Mouse (Mus musculus): Measurements from ENCODE around the gene Arrdc1.

The Arrdc1 gene

GRCm38 (mm10) chr2:24925284-24925683, 9.8 kb downstream of the Arrdc1 start:
- no peak for DNase-seq (ENCODE audit: low spot score in 2 of 2)

GRCm38 (mm10) chr2:24923561-24923960, 11.5 kb downstream of the Arrdc1 start:
- no peak for DNase-seq (ENCODE audit: low spot score in 2 of 2)

- DNase-seq (ENCODE audit: low spot score in 2 of 2): no peak
These were observed 15.2 kb downstream of the Arrdc1 start for GRCm38 (mm10) chr2:24919839-24920175.

- peak; percentile 91 to 96 for DNase-seq (ENCODE audit: low spot score in 2 of 2)
These were observed 15.9 kb downstream of the Arrdc1 start, which contains the start of gene Ehmt1 for GRCm38 (mm10) chr2:24918930-24919838. TSS of gene Ehmt1 (minus strand) at chr2:24919614.

DNA sequence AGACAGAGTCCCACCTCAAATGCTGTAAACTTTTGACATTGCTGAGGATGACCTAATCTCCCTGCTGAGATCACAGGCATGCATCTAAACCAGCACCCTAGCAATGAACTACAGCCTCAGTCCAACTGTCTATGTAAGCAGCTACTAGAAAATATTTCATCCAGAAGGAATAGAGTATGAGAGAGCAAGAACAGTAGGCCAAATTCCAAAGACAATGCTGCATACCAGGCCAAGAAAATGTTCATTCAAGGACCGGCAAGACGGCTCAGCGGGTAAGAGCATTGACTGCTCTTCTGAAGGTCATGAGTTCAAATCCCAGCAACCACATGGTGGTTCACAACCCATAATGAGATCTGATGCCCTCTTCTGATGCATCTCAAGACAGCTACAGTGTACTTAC, 20.3 kb downstream of the Arrdc1 start:
- no peak for DNase-seq (ENCODE audit: low spot score in 2 of 2)

GRCm38 (mm10) chr2:24912589-24912988, 22.5 kb downstream of the Arrdc1 start:
- DNase-seq (ENCODE audit: low spot score in 2 of 2): no peak

- no peak for DNase-seq (ENCODE audit: low spot score in 2 of 2)
These were observed 22.9 kb downstream of the Arrdc1 start for GRCm38 (mm10) chr2:24912189-24912588.

GRCm38 (mm10) chr2:24910481-24910880, 24.6 kb downstream of the Arrdc1 start:
- DNase-seq (ENCODE audit: low spot score in 2 of 2): peak in 1 of 2 experiments; percentile 25

DNA sequence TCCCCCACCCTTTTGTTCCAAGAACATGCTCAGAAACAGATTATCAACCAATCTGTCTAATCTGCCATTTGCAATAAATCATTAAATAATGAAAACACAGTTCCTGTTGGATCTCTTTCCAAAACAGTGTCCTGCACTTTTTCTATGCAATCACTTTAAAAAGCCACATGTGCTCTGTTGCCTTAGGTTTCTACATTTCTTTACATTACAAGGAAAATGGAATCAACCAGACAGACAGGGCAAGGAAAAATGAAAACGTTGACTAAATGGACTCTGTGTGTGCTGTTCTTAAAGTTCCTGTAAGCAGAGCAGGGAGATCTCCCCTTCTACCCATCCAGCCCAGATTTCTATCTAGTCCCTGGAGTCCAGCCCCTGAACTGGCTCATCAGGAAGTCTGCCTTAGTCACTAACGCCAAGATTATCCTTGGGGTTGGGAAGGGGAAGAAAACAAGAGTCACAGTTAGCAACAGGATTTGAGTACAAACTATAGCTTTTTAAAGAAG, 29.3 kb downstream of the Arrdc1 start:
- no peak for DNase-seq (ENCODE audit: low spot score in 2 of 2)

DNA sequence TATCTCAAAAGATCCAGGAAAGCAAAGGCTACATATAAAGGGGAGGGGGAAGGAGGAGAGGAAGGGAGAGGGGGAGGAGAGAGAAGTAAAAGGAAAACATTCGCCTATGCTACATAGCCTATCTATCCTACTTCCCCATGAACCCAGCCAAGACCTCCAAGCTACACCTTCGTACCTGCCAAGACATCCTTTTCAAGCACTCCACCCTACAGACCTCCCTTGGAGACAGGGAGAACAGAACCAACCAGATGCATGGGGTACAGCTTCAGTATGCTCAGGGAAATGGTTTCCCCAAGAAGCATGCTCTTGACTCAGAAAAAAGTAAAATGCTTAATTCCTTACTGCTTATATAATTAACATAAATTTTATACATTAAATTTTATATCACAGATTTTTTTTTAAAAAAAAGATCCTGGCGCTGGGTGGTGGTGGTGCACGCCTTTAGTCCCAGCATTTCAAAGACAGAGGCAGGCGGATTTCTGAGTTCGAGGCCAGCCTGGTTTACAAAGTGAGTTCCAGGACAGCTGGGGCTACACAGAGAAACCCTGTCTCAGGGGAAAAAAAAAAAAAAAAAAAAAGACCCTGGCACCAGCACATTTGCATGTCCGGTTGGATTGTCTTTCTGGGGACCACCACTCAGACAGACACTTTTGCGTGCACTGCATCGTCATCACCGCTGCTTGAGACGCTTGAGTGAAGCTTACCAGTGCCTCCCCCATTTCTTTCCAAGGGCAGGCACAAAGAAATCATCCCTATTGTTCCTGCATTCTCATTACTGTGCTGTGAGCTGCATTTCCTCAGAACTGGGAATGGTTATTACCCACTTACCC, 30.0 kb downstream of the Arrdc1 start:
- no peak for DNase-seq (ENCODE audit: low spot score in 2 of 2)

- DNase-seq (ENCODE audit: low spot score in 2 of 2): no peak
These were observed 32.1 kb downstream of the Arrdc1 start for GRCm38 (mm10) chr2:24902999-24903398.

DNA sequence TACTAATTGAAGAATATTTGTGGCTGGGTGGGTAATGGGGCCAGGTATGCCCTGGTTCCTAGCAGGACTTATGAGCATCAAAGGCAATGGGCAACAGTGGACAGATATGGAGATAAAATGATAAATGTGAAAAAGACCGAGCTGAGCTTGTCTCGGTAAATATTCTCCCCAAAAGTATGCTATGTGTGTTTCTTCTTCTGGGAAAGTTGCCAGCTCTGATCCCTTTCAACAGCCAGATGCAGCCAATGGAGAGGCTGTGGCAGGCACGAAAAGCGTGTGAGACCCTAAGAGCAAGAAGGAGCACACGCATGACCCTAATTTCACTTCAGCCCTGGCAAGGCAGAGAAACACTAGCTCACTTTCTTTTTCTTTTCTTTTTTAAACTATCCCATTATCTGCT, 34.0 kb downstream of the Arrdc1 start:
- no peak for DNase-seq (ENCODE audit: low spot score in 2 of 2)

DNA sequence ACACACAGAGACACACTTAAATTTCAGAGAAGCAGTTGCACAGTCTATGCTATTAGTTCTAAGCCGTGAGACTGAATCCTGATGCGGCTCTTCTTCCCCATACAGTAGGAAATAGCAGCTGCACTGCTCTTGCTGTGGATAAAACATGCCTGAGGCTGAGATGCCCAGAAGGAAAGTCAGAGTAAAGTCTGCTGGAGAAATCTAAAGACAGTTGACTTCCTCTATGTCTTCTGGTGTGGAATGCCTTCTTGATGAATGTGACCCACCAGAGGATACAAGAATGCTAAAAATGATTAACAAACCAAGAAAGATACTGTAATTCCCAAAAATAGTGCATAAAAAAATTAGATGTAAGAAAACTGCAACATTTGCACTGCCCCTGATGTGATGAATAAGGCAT, 35.8 kb downstream of the Arrdc1 start:
- DNase-seq (ENCODE audit: low spot score in 2 of 2): no peak

GRCm38 (mm10) chr2:24896761-24897160, 38.3 kb downstream of the Arrdc1 start:
- no peak for DNase-seq (ENCODE audit: low spot score in 2 of 2)

DNA sequence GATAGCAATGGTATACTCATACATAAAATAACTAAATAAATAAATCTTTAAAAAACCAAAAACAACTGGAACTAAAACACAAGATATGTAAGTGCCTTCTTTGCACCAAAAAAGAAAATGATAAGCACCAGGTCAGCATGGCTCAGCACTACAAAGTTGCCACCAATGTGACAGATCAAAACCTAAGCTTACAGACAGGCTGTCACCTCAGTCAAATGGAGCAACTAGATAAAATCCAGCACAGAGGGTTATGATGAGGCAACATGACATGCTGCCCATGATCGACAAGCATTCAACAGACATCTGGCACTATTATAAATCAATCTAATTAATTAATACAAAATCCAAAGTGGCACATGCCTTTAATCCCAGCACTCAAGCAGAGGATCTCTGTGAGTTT, 40.8 kb downstream of the Arrdc1 start:
- no peak for DNase-seq (ENCODE audit: low spot score in 2 of 2)

GRCm38 (mm10) chr2:24892318-24892717, 42.7 kb downstream of the Arrdc1 start:
- no peak for DNase-seq (ENCODE audit: low spot score in 2 of 2)

- DNase-seq (ENCODE audit: low spot score in 2 of 2): no peak
These were observed 44.3 kb downstream of the Arrdc1 start for GRCm38 (mm10) chr2:24890541-24891447.

- peak; percentile 21 to 59 for DNase-seq (ENCODE audit: low spot score in 2 of 2)
These were observed 46.2 kb downstream of the Arrdc1 start for GRCm38 (mm10) chr2:24888895-24889294.

GRCm38 (mm10) chr2:24880686-24881085, 54.4 kb downstream of the Arrdc1 start:
- DNase-seq (ENCODE audit: low spot score in 2 of 2): no peak

Measured in spleen, postnatal 10 days (tissue).